Mouse (Mus musculus) CH12F3 (cell line): ENCODE results near the gene Mrps18b.
"Not testable (repeated sequence)": the region's sequence is repeated elsewhere in the genome, so short reads cannot be mapped to it uniquely, and the experiment has no call there.

Experiments
- in situ Hi-C: fragments of 300-500 bp; cut with MboI; formaldehyde crosslinking; loops from 2 replicates; pipeline ENCODE4 v1.14.3; 2020; ENCODE audit warnings: low sequenced_read_pairs

Gene Mrps18b

GRCm38 (mm10) chr17:35916297-35917142 lies at the start of gene Mrps18b, which contains the start of gene Ppp1r10:
TSS of gene Mrps18b (minus strand) at chr17:35916389.
TSS of gene Ppp1r10 (plus strand) at chr17:35916434.
- in situ Hi-C loops = no loop called here

- in situ Hi-C loops = no loop called here
These were observed 47.1 kb upstream of the Mrps18b start for GRCm38 (mm10) chr17:35963279-35963678.

GRCm38 (mm10) chr17:35958533-35959223 lies 42.5 kb upstream of the Mrps18b start:
- in situ Hi-C loops = no loop called here

GRCm38 (mm10) chr17:35954665-35955064 lies 38.5 kb upstream of the Mrps18b start:
- in situ Hi-C loops = no loop called here

GRCm38 (mm10) chr17:35952559-35952958 lies 36.4 kb upstream of the Mrps18b start:
- in situ Hi-C loops = not testable (repeated sequence)

- in situ Hi-C loops = not testable (repeated sequence)
These were observed 34.8 kb upstream of the Mrps18b start for GRCm38 (mm10) chr17:35950946-35951345.

GRCm38 (mm10) chr17:35939941-35940340 lies 23.8 kb upstream of the Mrps18b start:
- in situ Hi-C loops = no loop called here

- in situ Hi-C loops = no loop called here
These were observed 22.9 kb upstream of the Mrps18b start for GRCm38 (mm10) chr17:35939108-35939507.

GRCm38 (mm10) chr17:35937700-35938348 lies 21.6 kb upstream of the Mrps18b start:
- in situ Hi-C loops = no loop called here

- in situ Hi-C loops = not testable (repeated sequence)
These were observed 19.6 kb upstream of the Mrps18b start for GRCm38 (mm10) chr17:35935763-35936162.

- in situ Hi-C loops = no loop called here
These were observed 16.4 kb upstream of the Mrps18b start for GRCm38 (mm10) chr17:35932608-35933007.

- in situ Hi-C loops = no loop called here
These were observed 14.4 kb upstream of the Mrps18b start for GRCm38 (mm10) chr17:35930627-35931026.

GRCm38 (mm10) chr17:35929534-35929933 lies 13.3 kb upstream of the Mrps18b start:
- in situ Hi-C loops = no loop called here

GRCm38 (mm10) chr17:35927471-35927870 lies 11.3 kb upstream of the Mrps18b start:
- in situ Hi-C loops = no loop called here

GRCm38 (mm10) chr17:35923281-35923680 lies 7.1 kb upstream of the Mrps18b start:
- in situ Hi-C loops = no loop called here

GRCm38 (mm10) chr17:35922566-35922965 lies 6.4 kb upstream of the Mrps18b start:
- in situ Hi-C loops = no loop called here

- in situ Hi-C loops = no loop called here
These were observed 5.5 kb upstream of the Mrps18b start for GRCm38 (mm10) chr17:35921710-35922109.

- in situ Hi-C loops = no loop called here
These were observed 4.8 kb upstream of the Mrps18b start for GRCm38 (mm10) chr17:35920862-35921562.

- in situ Hi-C loops = no loop called here
These were observed 4.2 kb upstream of the Mrps18b start for GRCm38 (mm10) chr17:35920384-35920783.

GRCm38 (mm10) chr17:35919864-35920301 lies 3.7 kb upstream of the Mrps18b start:
- in situ Hi-C loops = no loop called here
